In genomic region chr17:38481984-38482383, GRCm38 (mm10) we compare ENCODE assay signal across 27 mouse cellular contexts.
"Had no signal": no experiment of that assay in that cellular context is flagged by ENCODE, and none has a peak within 500 bp of the region (broad histone marks: within the 10 kb centered on the region; RNA-seq: fewer than 3 reads in every experiment).

No protein-coding gene starts in this region.

- DNase-seq: left cerebral cortex, postnatal 4 days; liver; liver, embryonic 13.5 days; liver, postnatal 0 days; lung, adult 18-20 months; lung, adult 2 months; lung, embryonic 14.5 days; lung, postnatal 10 days; lung, postnatal 14 days; lung, postnatal 36 days; lung, postnatal 4 days; midbrain, embryonic 14.5 days had no signal

- H3K36me3 ChIP-seq: limb, embryonic 10.5 days; limb, embryonic 12.5 days; limb, embryonic 13.5 days; limb, embryonic 15.5 days; liver, embryonic 12.5 days; liver, embryonic 13.5 days; liver, embryonic 15.5 days; lung, embryonic 15.5 days; midbrain, embryonic 10.5 days; midbrain, embryonic 12.5 days; midbrain, embryonic 13.5 days; midbrain, embryonic 15.5 days had no signal

- H3K9me3 ChIP-seq: limb, embryonic 10.5 days; liver, embryonic 15.5 days had no signal

- H3K27ac ChIP-seq: limb, embryonic 10.5 days; limb, embryonic 12.5 days; limb, embryonic 13.5 days; limb, embryonic 15.5 days; liver, embryonic 12.5 days; liver, embryonic 13.5 days; liver, embryonic 14.5 days; liver, embryonic 15.5 days; lung, embryonic 15.5 days; macrophage; midbrain, embryonic 10.5 days; midbrain, embryonic 12.5 days; midbrain, embryonic 13.5 days; midbrain, embryonic 15.5 days had no signal

- H3K4me1 ChIP-seq: limb, embryonic 10.5 days; limb, embryonic 12.5 days; limb, embryonic 13.5 days; limb, embryonic 15.5 days; liver, embryonic 12.5 days; liver, embryonic 13.5 days; liver, embryonic 15.5 days; lung, embryonic 15.5 days; megakaryocyte, embryonic 14.5 days; midbrain, embryonic 10.5 days; midbrain, embryonic 12.5 days; midbrain, embryonic 13.5 days; midbrain, embryonic 15.5 days had no signal

- H3K4me3 ChIP-seq: limb, embryonic 10.5 days; limb, embryonic 12.5 days; limb, embryonic 13.5 days; limb, embryonic 15.5 days; liver, embryonic 12.5 days; liver, embryonic 13.5 days; liver, embryonic 15.5 days; lung, embryonic 15.5 days; megakaryocyte, embryonic 14.5 days; midbrain, embryonic 10.5 days; midbrain, embryonic 12.5 days; midbrain, embryonic 13.5 days; midbrain, embryonic 15.5 days; myocyte had no signal

- H3K9ac ChIP-seq: limb, embryonic 12.5 days; limb, embryonic 13.5 days; limb, embryonic 15.5 days; liver, embryonic 12.5 days; liver, embryonic 13.5 days; liver, embryonic 14.5 days; liver, embryonic 15.5 days; liver, postnatal 0 days; lung, embryonic 14.5 days; lung, embryonic 15.5 days; midbrain, embryonic 12.5 days; midbrain, embryonic 13.5 days; midbrain, embryonic 15.5 days had no signal

- H3K27me3 ChIP-seq: limb, embryonic 12.5 days; limb, embryonic 13.5 days; limb, embryonic 15.5 days; liver, embryonic 12.5 days; liver, embryonic 13.5 days; liver, embryonic 15.5 days; lung, embryonic 15.5 days; megakaryocyte, embryonic 14.5 days; midbrain, embryonic 12.5 days; midbrain, embryonic 13.5 days; midbrain, embryonic 15.5 days had no signal
